32 mouse cellular contexts compared by ENCODE assay signal in the genomic region with DNA sequence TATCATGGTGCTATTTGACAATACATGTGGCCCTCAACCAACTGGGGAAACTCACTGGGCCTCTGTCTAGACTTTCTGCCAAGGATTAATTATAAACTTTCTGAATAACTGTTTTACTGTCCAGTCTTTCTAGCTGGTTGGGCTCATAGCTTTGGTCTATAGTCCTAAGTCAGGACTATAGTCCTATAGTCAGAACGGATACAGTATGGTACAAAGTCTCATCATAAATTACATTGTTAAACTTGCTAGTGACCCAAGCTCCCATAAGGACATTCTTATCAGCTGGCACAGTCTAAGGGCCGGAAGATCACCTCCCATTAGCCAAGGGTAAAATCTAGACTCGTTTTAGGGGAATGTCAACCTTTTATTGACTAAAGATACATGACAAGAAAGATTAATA.
"Had no signal": no experiment of that assay in that cellular context is flagged by ENCODE, and none has a peak within 500 bp of the region (broad histone marks: within the 10 kb centered on the region; RNA-seq: fewer than 3 reads in every experiment).

No protein-coding gene starts in this region.

- H3K36me3 ChIP-seq: limb, embryonic 10.5 days; limb, embryonic 12.5 days; limb, embryonic 13.5 days; limb, embryonic 15.5 days; liver, embryonic 12.5 days; liver, embryonic 13.5 days; liver, embryonic 15.5 days; lung, embryonic 15.5 days; midbrain, embryonic 10.5 days; midbrain, embryonic 12.5 days; midbrain, embryonic 13.5 days; midbrain, embryonic 15.5 days; neural tube, embryonic 12.5 days had no signal

- H3K9ac ChIP-seq: limb, embryonic 12.5 days; limb, embryonic 13.5 days; limb, embryonic 15.5 days; liver, embryonic 12.5 days; liver, embryonic 13.5 days; liver, embryonic 14.5 days; liver, embryonic 15.5 days; liver, postnatal 0 days; lung, embryonic 14.5 days; lung, embryonic 15.5 days; midbrain, embryonic 12.5 days; midbrain, embryonic 13.5 days; midbrain, embryonic 15.5 days; neural tube, embryonic 12.5 days had no signal

- H3K4me3 ChIP-seq: limb, embryonic 10.5 days; limb, embryonic 12.5 days; limb, embryonic 13.5 days; limb, embryonic 15.5 days; liver, embryonic 12.5 days; liver, embryonic 13.5 days; liver, embryonic 15.5 days; lung, embryonic 15.5 days; megakaryocyte, embryonic 14.5 days; midbrain, embryonic 10.5 days; midbrain, embryonic 12.5 days; midbrain, embryonic 13.5 days; midbrain, embryonic 15.5 days; myocyte; neural tube, embryonic 12.5 days had no signal

- ATAC-seq: liver, embryonic 12.5 days; liver, postnatal 0 days; lung, postnatal 0 days; midbrain, embryonic 13.5 days; midbrain, embryonic 15.5 days; midbrain, embryonic 16.5 days had no signal

- H3K27ac ChIP-seq: limb, embryonic 10.5 days; limb, embryonic 12.5 days; limb, embryonic 13.5 days; limb, embryonic 15.5 days; liver, embryonic 12.5 days; liver, embryonic 13.5 days; liver, embryonic 14.5 days; liver, embryonic 15.5 days; lung, embryonic 15.5 days; macrophage; midbrain, embryonic 10.5 days; midbrain, embryonic 12.5 days; midbrain, embryonic 13.5 days; midbrain, embryonic 15.5 days; neural tube, embryonic 12.5 days had no signal

- H3K4me2 ChIP-seq: limb, embryonic 12.5 days; limb, embryonic 13.5 days; limb, embryonic 15.5 days; liver, embryonic 11.5 days; liver, embryonic 12.5 days; liver, embryonic 13.5 days; liver, embryonic 15.5 days; lung, embryonic 14.5 days; lung, embryonic 15.5 days; midbrain, embryonic 11.5 days; midbrain, embryonic 12.5 days; midbrain, embryonic 13.5 days; midbrain, embryonic 15.5 days; neural tube, embryonic 12.5 days had no signal

- H3K4me1 ChIP-seq: liver, embryonic 12.5 days; liver, embryonic 13.5 days; liver, embryonic 15.5 days; lung, embryonic 15.5 days; megakaryocyte, embryonic 14.5 days; midbrain, embryonic 13.5 days; midbrain, embryonic 15.5 days had no signal

- DNase-seq: left cerebral cortex, postnatal 4 days; liver; liver, embryonic 13.5 days; liver, postnatal 0 days; lung, adult 18-20 months; lung, adult 2 months; lung, embryonic 14.5 days; lung, postnatal 10 days; lung, postnatal 14 days; lung, postnatal 36 days; lung, postnatal 4 days; midbrain, embryonic 14.5 days had no signal

- H3K9me3 ChIP-seq: limb, embryonic 10.5 days; limb, embryonic 12.5 days; limb, embryonic 13.5 days; limb, embryonic 15.5 days; liver, embryonic 12.5 days; liver, embryonic 13.5 days; liver, embryonic 15.5 days; lung, embryonic 15.5 days; megakaryocyte, embryonic 14.5 days; midbrain, embryonic 10.5 days; midbrain, embryonic 12.5 days; midbrain, embryonic 13.5 days; midbrain, embryonic 15.5 days; neural tube, embryonic 12.5 days had no signal

- H3K27me3 ChIP-seq: limb, embryonic 15.5 days; liver, embryonic 12.5 days; liver, embryonic 13.5 days; liver, embryonic 15.5 days; lung, embryonic 15.5 days; megakaryocyte, embryonic 14.5 days; midbrain, embryonic 12.5 days; midbrain, embryonic 13.5 days; midbrain, embryonic 15.5 days; neural tube, embryonic 12.5 days had no signal
